ENCODE assay signal across 8 mouse cellular contexts in genomic region chr17:80373726-80374096, GRCm38 (mm10). TPM values are rescaled to one million over a fixed set of nuclear protein-coding genes. Genes with fewer than 3 reads are reported as not detected.
A peak's percentile ranks its signal among the peaks of the same experiment; 100 is the strongest.
DNase-seq lines count a peak whose midpoint lies in the region; ATAC-seq and TF ChIP-seq lines count a peak whose summit lies in the region.

No protein-coding gene starts in this region.

- TF ChIP-seq POLR2A in spleen, adult 2 months (IDR thresholded peaks at IDR 0.05; ENCODE audit: low read depth, low read length), result no peak

- H3K9ac ChIP-seq in liver, embryonic 11.5 days (ENCODE audit: low read depth, low read length), result peak overlapping the region; percentile 57
- peak overlapping the region; percentile 71 for H3K9ac ChIP-seq in stomach, embryonic 16.5 days (ENCODE audit: low read length)

- WGBS in spleen, adult 2 months, result 31% methylated on average over 29 of the region's 29 CpGs
- 21% methylated on average over 29 of the region's 29 CpGs for WGBS in liver, embryonic 11.5 days
- 19% methylated on average over 29 of the region's 29 CpGs for WGBS in stomach, embryonic 16.5 days

- peak; percentile 47 for DNase-seq in embryo, embryonic 10 days (ENCODE audit: low spot score)
- no peak for DNase-seq in embryo, embryonic 10.5 days (ENCODE audit: low spot score)
- DNase-seq in spleen, adult 2 months (ENCODE audit: low read depth in 1 of 2, low spot score in 2 of 2), result no peak
- DNase-seq in spleen, postnatal 10 days (ENCODE audit: low spot score in 2 of 2), result no peak
- DNase-seq in liver, embryonic 11.5 days (ENCODE audit: low spot score), result no peak
- DNase-seq in thymus, postnatal 10 days (ENCODE audit: low spot score in 2 of 2), result no peak
- DNase-seq in left cerebral cortex, postnatal 36 days (ENCODE audit: low spot score in 2 of 2), result no peak

- H3K27me3 ChIP-seq in spleen, adult 2 months (ENCODE audit: control insufficient read depth, insufficient read depth, low read length), result no peaks in the 10 kb centered on the region
- H3K27me3 ChIP-seq in liver, embryonic 11.5 days (replicated peaks; ENCODE audit: control insufficient read depth, insufficient read depth, low read length), result peaks cover 14% of the 10 kb centered on the region
- 0 out of 2 replicates have a peak, but pooled peaks cover 4% of the 10 kb centered on the region for H3K27me3 ChIP-seq in stomach, embryonic 16.5 days (ENCODE audit: control insufficient read depth, insufficient read depth, low read length)

- peak overlapping the region; percentile 75 for H3K4me2 ChIP-seq in liver, embryonic 11.5 days
- peak overlapping the region; percentile 87 for H3K4me2 ChIP-seq in stomach, embryonic 16.5 days (ENCODE audit: low read depth, low read length)

- peak overlapping the region; percentile 46; the same call in 1 of the 2 replicates for H3K27ac ChIP-seq in spleen, adult 2 months (ENCODE audit: insufficient read depth, low read length)
- H3K27ac ChIP-seq in liver, embryonic 11.5 days (ENCODE audit: low read depth, low read length), result no peak overlapping the region
- no peak overlapping the region for H3K27ac ChIP-seq in stomach, embryonic 16.5 days (ENCODE audit: low read length)

- intact Hi-C loops in left cerebral cortex, postnatal 36 days (cut with DNase I), result loop anchor here (5.0 kb wide), 1 partner anchor 81 kb away; the partner anchor contains the start of genes Dhx57 and Morn2

- peak; percentile 62 for ATAC-seq in liver, embryonic 11.5 days (replicated peaks; ENCODE audit: low FRiP score)
- peak; percentile 72; the same call in 1 of the 2 replicates for ATAC-seq in stomach, embryonic 16.5 days (ENCODE audit: insufficient read depth, low FRiP score)

- peak overlapping the region; percentile 61; the same call in 1 of the 2 replicates for H3K4me3 ChIP-seq in spleen, adult 2 months (ENCODE audit: extremely low read depth, insufficient read depth, insufficient read length)
- H3K4me3 ChIP-seq in liver, embryonic 11.5 days (ENCODE audit: low read depth, low read length), result peak overlapping the region; percentile 35
- peak overlapping the region; percentile 53 for H3K4me3 ChIP-seq in stomach, embryonic 16.5 days (replicated peaks; ENCODE audit: low read length)

- no peaks in the 10 kb centered on the region for H3K36me3 ChIP-seq in spleen, adult 2 months (ENCODE audit: control insufficient read depth, insufficient read depth, low read length)
- no peaks in the 10 kb centered on the region for H3K36me3 ChIP-seq in liver, embryonic 11.5 days (ENCODE audit: control insufficient read depth, insufficient read depth, low read length)
- H3K36me3 ChIP-seq in stomach, embryonic 16.5 days (ENCODE audit: control insufficient read depth, insufficient read depth, low read length), result no peaks in the 10 kb centered on the region

- no peak for TF ChIP-seq CTCF in spleen, adult 2 months (IDR thresholded peaks at IDR 0.05; ENCODE audit: extremely low read depth, insufficient read depth, insufficient read length, insufficient replicate concordance)

- H3K9me3 ChIP-seq in liver, embryonic 11.5 days (ENCODE audit: control insufficient read depth, low read length), result no peaks in the 10 kb centered on the region
- H3K9me3 ChIP-seq in stomach, embryonic 16.5 days (replicated peaks; ENCODE audit: control insufficient read depth, low read length), result no peaks in the 10 kb centered on the region

- H3K4me1 ChIP-seq in spleen, adult 2 months (ENCODE audit: control insufficient read depth, insufficient read depth, insufficient read length), result peaks cover 16% of the 10 kb centered on the region
- no peaks in the 10 kb centered on the region for H3K4me1 ChIP-seq in liver, embryonic 11.5 days (replicated peaks; ENCODE audit: control insufficient read depth, insufficient read depth, low read length)
- H3K4me1 ChIP-seq in stomach, embryonic 16.5 days (ENCODE audit: control insufficient read depth, insufficient read depth, low read length), result peaks cover 7% of the 10 kb centered on the region; the same call in 1 of the 2 replicates

RNA-seq across cellular contexts. Expression of gene Gm10190, which starts 0.4 kb away (rescaled TPM):
- not detected in 2 replicates for polyA plus RNA-seq in spleen, adult 2 months (2012; rRNA removed)
- polyA plus RNA-seq in liver, embryonic 11.5 days (2014; fragmentation: Nextera tagmentation; extraction: Ambion mirVana), result not detected in 2 replicates
- not detected in 2 replicates for polyA plus RNA-seq in stomach, embryonic 16.5 days (2015; fragmentation: Nextera tagmentation; extraction: Ambion mirVana)
- total RNA-seq in left cerebral cortex, postnatal 36 days (2021), result 1 to 10 TPM; 1.3 to 2.2 TPM
